Mouse (Mus musculus) liver, adult 2 months (tissue): ENCODE results near the gene Gpr157. TPM values are rescaled to one million over a fixed set of nuclear protein-coding genes. Genes with fewer than 3 reads are reported as not detected.
A peak's percentile ranks its signal among the peaks of the same experiment; 100 is the strongest.

Experiments used
- DNase-seq: peaks from one replicate; pipeline ENCODE4 v3.0.0-alpha.2; 2011; ENCODE audit warnings: low read depth, low spot score; ENCODE audit errors: extremely low read depth
- H3K27ac ChIP-seq: fragments of 200-500 bp; replicated peaks from 2 replicates; pipeline ENCODE4 v1.5.1; 2012; ENCODE audit warnings: low read depth, mild to moderate bottlenecking, control low read depth, inconsistent platforms, low read length; ENCODE audit not compliant: insufficient read depth
- H3K27me3 ChIP-seq: fragments of 200-500 bp; 2 replicates; pipeline ENCODE4 v1.6.1; 2012; ENCODE audit warnings: mild to moderate bottlenecking, moderate library complexity, low read length, inconsistent platforms; ENCODE audit not compliant: control insufficient read depth, insufficient read depth
- H3K36me3 ChIP-seq: fragments of 200-500 bp; 2 replicates; pipeline ENCODE4 v1.6.1; 2012; ENCODE audit warnings: low read length, inconsistent platforms; ENCODE audit not compliant: control insufficient read depth, insufficient read depth
- H3K4me1 ChIP-seq: fragments of 200-500 bp; 2 replicates; pipeline ENCODE4 v1.6.1; 2011; ENCODE audit warnings: low read length; ENCODE audit not compliant: control insufficient read depth, insufficient read depth
- H3K4me3 ChIP-seq: fragments of 200-500 bp; 2 replicates; pipeline ENCODE4 v1.5.1; 2011; ENCODE audit warnings: low read depth, mild to moderate bottlenecking, control low read depth, low read length, moderate library complexity; ENCODE audit not compliant: insufficient read depth
- H3K79me2 ChIP-seq: fragments of 200-500 bp; 2 replicates; pipeline ENCODE4 v1.6.1; 2012; ENCODE audit warnings: inconsistent platforms, mild to moderate bottlenecking, low read length, moderate library complexity; ENCODE audit not compliant: control insufficient read depth, insufficient read depth
- H3K9ac ChIP-seq: fragments of 200-500 bp; 2 replicates; pipeline ENCODE4 v1.6.1; 2012; ENCODE audit warnings: low read depth, mild to moderate bottlenecking, control low read depth, inconsistent platforms, low read length
- CTCF ChIP-seq: fragments of 200-500 bp; IDR thresholded peaks from 2 replicates; pipeline ENCODE4 v1.5.1; 2011; ENCODE audit warnings: low read depth, low read length, control low read depth
- POLR2A ChIP-seq: fragments of 200-500 bp; IDR thresholded peaks from 2 replicates; pipeline ENCODE4 v1.6.1; 2011; ENCODE audit warnings: low read length, control low read depth; ENCODE audit not compliant: insufficient read depth; ENCODE audit errors: extremely low read depth
- WGBS: fragments of 180-500 bp; shearing (Covaris S2); methylation state at CpG from one replicate; pipeline ENCODE4 v1.1.7; 2018; 5-methylcytosine and 5-hydroxymethylcytosine counted together
- polyA plus RNA-seq: library from polyadenylated mRNA; depleted of rRNA; stranded (reverse); fragments of >200 nt; gene quantifications from 2 replicates; pipeline ENCODE4 v1.2.3, GENCODE M21; 2012; rRNA removed
- total RNA-seq: library from RNA; depleted of rRNA; stranded (reverse); fragments of >200 nt; gene quantifications from 2 replicates; pipeline ENCODE4 v1.2.3, GENCODE M21; 2014; rRNA removed

The Gpr157 gene
- total and polyA plus RNA-seq, 2 experiments: 1.6 to 2.0 TPM

DNA sequence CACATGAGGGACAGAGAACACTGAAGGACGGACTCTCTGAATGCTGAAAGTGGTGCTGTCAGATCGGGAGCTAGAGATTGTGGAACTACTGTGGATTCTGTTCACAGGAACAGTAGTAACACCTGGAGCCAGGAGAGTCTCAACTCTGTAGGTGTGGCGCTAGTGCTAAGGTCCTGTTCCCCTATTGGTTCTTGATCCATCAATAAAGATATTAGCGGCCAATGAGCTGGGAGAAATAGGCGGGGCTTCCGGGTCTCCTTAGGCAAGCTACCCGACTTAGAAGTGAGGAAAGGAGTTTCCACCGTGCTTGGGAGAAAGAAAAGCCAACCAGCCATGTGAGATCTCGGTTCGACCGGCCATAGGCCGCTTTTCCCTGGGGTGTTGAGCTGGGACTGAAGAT, 57.1 kb downstream of the Gpr157 start:
- Histone ChIP-seq H3K27me3 (no peaks in the 10 kb centered on the region), H3K27ac (no peak overlapping the region), H3K9ac (no peak overlapping the region), H3K36me3 (no peaks in the 10 kb centered on the region), H3K79me2 (no peaks in the 10 kb centered on the region), H3K4me3 (no peak overlapping the region), H3K4me1 (no peaks in the 10 kb centered on the region; the same call in 1 of the 2 replicates)
- TF ChIP-seq CTCF (no peak), POLR2A (no peak)
- DNase-seq: no peak
- WGBS: 49% methylated on average over 12 of the region's 12 CpGs

DNA sequence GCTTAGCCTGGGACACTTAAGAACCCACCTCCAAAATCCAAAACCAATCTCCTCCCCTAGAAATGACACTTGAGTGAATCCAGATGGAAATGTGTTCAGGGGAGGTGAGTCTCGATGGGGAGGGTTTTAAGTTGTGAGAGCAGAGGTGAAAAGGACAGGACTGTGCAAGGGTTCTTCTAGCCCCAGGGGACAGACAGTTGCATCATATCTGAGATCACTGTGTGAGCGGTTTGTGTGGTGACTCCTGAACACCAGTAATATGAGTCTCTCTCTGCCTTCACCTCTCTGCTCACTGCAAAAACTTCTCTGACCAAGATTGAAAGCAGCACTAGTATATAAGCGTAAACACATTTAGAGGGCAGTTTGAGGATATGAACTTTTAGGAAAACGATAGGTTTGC, 59.1 kb downstream of the Gpr157 start:
- WGBS: 75% methylated on average over 4 of the region's 4 CpGs
- Histone ChIP-seq H3K27ac (no peak overlapping the region), H3K4me1 (no peaks in the 10 kb centered on the region; the same call in 1 of the 2 replicates), H3K4me3 (no peak overlapping the region), H3K79me2 (no peaks in the 10 kb centered on the region), H3K9ac (no peak overlapping the region), H3K27me3 (no peaks in the 10 kb centered on the region), H3K36me3 (no peaks in the 10 kb centered on the region)
- DNase-seq: no peak
- TF ChIP-seq CTCF: no peak
- no peak for TF ChIP-seq POLR2A

DNA sequence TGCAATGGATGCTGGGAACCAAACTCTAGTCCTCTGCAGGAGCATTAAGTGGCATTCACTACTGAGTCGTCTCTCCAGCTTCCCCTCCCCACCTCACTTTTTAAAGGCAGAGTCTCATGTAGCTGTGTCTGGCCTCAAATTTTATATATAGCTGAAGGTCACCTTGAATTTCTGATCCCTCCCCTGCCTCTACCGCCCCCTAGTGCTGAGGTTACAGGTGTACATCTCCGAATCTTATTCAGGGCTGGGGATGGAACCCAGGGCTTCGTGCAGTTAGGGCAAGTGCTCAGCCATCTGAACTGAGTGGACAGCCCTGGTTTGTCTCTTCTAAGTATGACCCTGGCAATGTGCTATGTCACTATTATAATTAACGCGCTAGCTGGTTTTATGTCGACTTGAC, 63.9 kb downstream of the Gpr157 start:
- Histone ChIP-seq H3K36me3 (no peaks in the 10 kb centered on the region), H3K4me1 (no peaks in the 10 kb centered on the region; the same call in 1 of the 2 replicates), H3K9ac (no peak overlapping the region), H3K27me3 (no peaks in the 10 kb centered on the region), H3K27ac (no peak overlapping the region), H3K4me3 (no peak overlapping the region), H3K79me2 (no peaks in the 10 kb centered on the region)
- no peak for DNase-seq
- WGBS: 86% methylated on average over 7 of the region's 7 CpGs
- no peak for TF ChIP-seq POLR2A
- peak; percentile 42; the same call in 1 of the 2 replicates for TF ChIP-seq CTCF

DNA sequence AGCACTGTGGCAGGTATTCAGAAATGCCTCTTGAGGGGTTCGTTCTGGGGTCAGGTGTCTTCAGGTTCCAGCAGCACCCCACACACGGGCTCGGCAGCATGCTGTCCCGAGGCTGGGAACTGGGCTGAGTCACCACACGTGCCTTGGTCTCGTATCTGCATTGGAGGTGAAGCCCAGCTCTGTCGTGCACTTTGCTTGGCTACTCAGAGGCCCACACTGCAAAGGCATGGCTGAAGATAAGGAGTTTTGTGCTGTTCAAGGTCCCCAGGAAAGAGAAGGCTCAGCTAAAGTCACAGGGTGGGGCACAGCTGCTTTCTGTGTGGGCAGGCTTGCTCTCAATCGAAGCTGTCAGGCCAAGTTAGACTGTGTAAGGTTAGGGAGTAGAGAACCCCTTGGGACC, 65.3 kb downstream of the Gpr157 start:
- 84% methylated on average over 8 of the region's 8 CpGs for WGBS

GRCm38 (mm10) chr4:150155301-150155700, 68.1 kb downstream of the Gpr157 start:
- no peak for DNase-seq
- TF ChIP-seq POLR2A (no peak), CTCF (no peak)
- Histone ChIP-seq H3K36me3 (no peaks in the 10 kb centered on the region), H3K4me3 (no peak overlapping the region), H3K27me3 (no peaks in the 10 kb centered on the region), H3K9ac (no peak overlapping the region), H3K4me1 (no peaks in the 10 kb centered on the region), H3K27ac (no peak overlapping the region), H3K79me2 (no peaks in the 10 kb centered on the region)
- WGBS: 82% methylated on average over 4 of the region's 4 CpGs

More for the DNA sequence above, 65.3 kb downstream of the Gpr157 start:
- Histone ChIP-seq H3K4me3 (no peak overlapping the region), H3K4me1 (no peaks in the 10 kb centered on the region; the same call in 1 of the 2 replicates), H3K9ac (no peak overlapping the region), H3K27ac (no peak overlapping the region), H3K79me2 (no peaks in the 10 kb centered on the region), H3K36me3 (no peaks in the 10 kb centered on the region), H3K27me3 (no peaks in the 10 kb centered on the region)
- no peak for TF ChIP-seq CTCF
- no peak for TF ChIP-seq POLR2A
- DNase-seq: no peak

Other genes with a start within 250 kb of the Gpr157 start
- 0.54 and 0.92 TPM in 2 replicates for gene Spsb1, start 132.3 kb upstream of the Gpr157 start, total RNA-seq
- 0.91 and 1.3 TPM in 2 replicates for gene Spsb1, start 132.3 kb upstream of the Gpr157 start, polyA plus RNA-seq
- gene H6pd, start 78.3 kb upstream of the Gpr157 start, total RNA-seq: 121 and 187 TPM in 2 replicates
- gene H6pd, start 78.3 kb upstream of the Gpr157 start, polyA plus RNA-seq: 183 and 205 TPM in 2 replicates
- 7.8 and 8.0 TPM in 2 replicates for gene Slc2a5, start 31.9 kb downstream of the Gpr157 start, total RNA-seq
- gene Slc2a5, start 31.9 kb downstream of the Gpr157 start, polyA plus RNA-seq: 2.9 and 3.3 TPM in 2 replicates
- not detected in 2 replicates for gene Slc2a7, start 61.6 kb downstream of the Gpr157 start, total RNA-seq
- gene Slc2a7, start 61.6 kb downstream of the Gpr157 start, polyA plus RNA-seq: not detected in 2 replicates
- gene Car6, start 114.0 kb downstream of the Gpr157 start, total RNA-seq: not detected in 2 replicates
- gene Car6, start 114.0 kb downstream of the Gpr157 start, polyA plus RNA-seq: not detected in 2 replicates
- 386 and 392 TPM in 2 replicates for gene Eno1, start 149.4 kb downstream of the Gpr157 start, total RNA-seq
- gene Eno1, start 149.4 kb downstream of the Gpr157 start, polyA plus RNA-seq: 283 and 350 TPM in 2 replicates
- gene Rere, start 194.3 kb downstream of the Gpr157 start, total RNA-seq: 10.0 and 10.7 TPM in 2 replicates
- 5.8 and 8.8 TPM in 2 replicates for gene Rere, start 194.3 kb downstream of the Gpr157 start, polyA plus RNA-seq